Mouse (Mus musculus) midbrain, embryonic 13.5 days (tissue): ENCODE results near the gene Tmem30a. TPM values are rescaled to one million over a fixed set of nuclear protein-coding genes. Genes with fewer than 3 reads are reported as not detected.

Source experiments
- ATAC-seq: fragments of 200-750 bp; cut with Nextera tagmentation; 2 replicates; pipeline ENCODE4 v1.8.0; 2017; ENCODE audit warnings: mild to moderate bottlenecking, moderate TSS enrichment, moderate library complexity
- H3K27ac ChIP-seq: fragments of 300-500 bp; sonication (generic); 2 replicates; pipeline ENCODE4 v1.5.1; 2015; ENCODE audit warnings: inconsistent platforms, mild to moderate bottlenecking, moderate library complexity
- H3K27me3 ChIP-seq: fragments of 300-500 bp; sonication (generic); 2 replicates; pipeline ENCODE4 v1.6.1; 2015; ENCODE audit warnings: mild to moderate bottlenecking, inconsistent platforms
- H3K36me3 ChIP-seq: fragments of 300-500 bp; sonication (generic); 2 replicates; pipeline ENCODE4 v1.6.1; 2015; ENCODE audit warnings: mild to moderate bottlenecking, inconsistent platforms
- H3K4me1 ChIP-seq: fragments of 300-500 bp; sonication (generic); replicated peaks from 2 replicates; pipeline ENCODE4 v1.6.1; 2015; ENCODE audit warnings: inconsistent platforms
- H3K4me2 ChIP-seq: fragments of 300-500 bp; sonication (generic); replicated peaks from 2 replicates; pipeline ENCODE4 v1.6.1; 2015; ENCODE audit warnings: moderate library complexity, mild to moderate bottlenecking, inconsistent platforms
- H3K4me3 ChIP-seq: fragments of 300-500 bp; sonication (generic); replicated peaks from 2 replicates; pipeline ENCODE4 v1.5.1; 2015; ENCODE audit warnings: mild to moderate bottlenecking, inconsistent platforms
- H3K9ac ChIP-seq: fragments of 300-500 bp; sonication (generic); replicated peaks from 2 replicates; pipeline ENCODE4 v1.6.1; 2015; ENCODE audit warnings: mild to moderate bottlenecking, inconsistent platforms
- H3K9me3 ChIP-seq: fragments of 300-500 bp; sonication (generic); 2 replicates; pipeline ENCODE4 v1.6.1; 2016; ENCODE audit warnings: mild to moderate bottlenecking, inconsistent platforms
- WGBS: fragments of 180-500 bp; shearing (Covaris S2); methylation state at CpG from one replicate; pipeline ENCODE4 v1.1.7; 2015; 5-methylcytosine and 5-hydroxymethylcytosine counted together
- polyA plus RNA-seq: library from polyadenylated mRNA; unstranded; fragments of >200 nt; fragmentation: Nextera tagmentation; extraction: Ambion mirVana; gene quantifications from 2 replicates; pipeline ENCODE4 v1.2.1, GENCODE M21; 2015

The Tmem30a gene
- polyA plus RNA-seq, 1 experiment from 2014 or later: 109 TPM

GRCm38 (mm10) chr9:79735608-79736007 is 57.7 kb downstream of the Tmem30a start:
- H3K4me2 ChIP-seq: no peak overlapping the region
- no peak overlapping the region for H3K27ac ChIP-seq
- no peaks in the 10 kb centered on the region for H3K4me1 ChIP-seq
- no peak overlapping the region for H3K4me3 ChIP-seq
- ATAC-seq: no peak
- H3K36me3 ChIP-seq: no peaks in the 10 kb centered on the region
- 93% methylated on average over 6 of the region's 6 CpGs for WGBS
- no peaks in the 10 kb centered on the region for H3K9me3 ChIP-seq
- H3K9ac ChIP-seq: no peak overlapping the region
- H3K27me3 ChIP-seq: no peaks in the 10 kb centered on the region

DNA sequence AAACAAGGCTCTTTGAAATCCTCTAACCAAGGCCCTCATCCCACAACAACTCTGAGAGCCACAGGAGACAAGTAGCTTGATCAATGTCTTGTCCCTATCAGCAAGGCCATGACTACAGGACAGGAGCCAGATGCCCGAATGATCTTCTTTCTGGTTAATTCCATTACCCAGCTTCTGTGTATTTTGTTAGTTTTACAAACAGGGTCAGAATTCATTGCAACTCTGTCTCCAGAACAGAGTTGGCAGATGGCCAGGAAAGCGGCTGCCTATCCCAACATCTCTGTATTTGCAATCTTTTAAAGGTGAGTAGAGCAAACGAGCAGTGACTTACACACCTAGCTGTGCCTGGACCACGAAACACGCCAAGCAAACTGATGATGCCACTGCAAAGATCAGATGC is 63.0 kb downstream of the Tmem30a start:
- Histone ChIP-seq H3K4me3 (no peak overlapping the region), H3K4me1 (no peaks in the 10 kb centered on the region), H3K27ac (no peak overlapping the region), H3K9me3 (no peaks in the 10 kb centered on the region), H3K4me2 (no peak overlapping the region), H3K27me3 (no peaks in the 10 kb centered on the region), H3K36me3 (no peaks in the 10 kb centered on the region), H3K9ac (no peak overlapping the region)
- ATAC-seq: no peak
- whole genome bisulfite sequencing: 87% methylated on average over 5 of the region's 5 CpGs

- Histone ChIP-seq H3K9me3 (no peaks in the 10 kb centered on the region), H3K4me2 (no peak overlapping the region), H3K4me3 (no peak overlapping the region), H3K9ac (no peak overlapping the region), H3K27ac (no peak overlapping the region), H3K4me1 (peaks cover 26% of the 10 kb centered on the region), H3K36me3 (no peaks in the 10 kb centered on the region), H3K27me3 (peaks cover 37% of the 10 kb centered on the region)
- ATAC-seq: no peak
- 36% methylated on average over 5 of the region's 5 CpGs for WGBS
These were observed 70.2 kb downstream of the Tmem30a start for GRCm38 (mm10) chr9:79723090-79723489.

- ATAC-seq: no peak
- Histone ChIP-seq H3K4me3 (no peak overlapping the region), H3K27me3 (peaks cover 47% of the 10 kb centered on the region), H3K4me2 (no peak overlapping the region), H3K4me1 (peaks cover 37% of the 10 kb centered on the region), H3K9ac (no peak overlapping the region), H3K27ac (no peak overlapping the region), H3K9me3 (no peaks in the 10 kb centered on the region), H3K36me3 (no peaks in the 10 kb centered on the region)
- WGBS: 9% methylated on average over 9 of the region's 9 CpGs
These were observed 72.3 kb downstream of the Tmem30a start for GRCm38 (mm10) chr9:79721056-79721455.

DNA sequence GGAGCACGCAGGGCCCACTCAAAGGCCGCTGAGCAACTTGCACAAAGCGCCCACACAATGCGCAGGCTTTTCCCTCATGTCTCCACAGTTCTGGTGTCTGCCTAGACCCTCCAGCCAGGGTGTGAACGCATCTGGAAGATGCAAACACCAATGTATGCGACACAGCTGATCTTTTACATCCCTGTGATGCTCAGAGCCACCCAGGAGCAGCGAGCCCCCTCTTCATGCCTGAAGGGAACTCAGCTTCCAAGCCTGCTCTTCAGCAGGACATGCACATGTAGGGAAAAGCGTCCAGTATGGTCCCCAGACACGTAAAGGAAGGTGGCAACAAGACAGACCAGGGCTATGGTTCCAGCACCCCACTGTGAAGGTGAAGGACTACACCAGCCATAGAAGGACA is 73.2 kb downstream of the Tmem30a start:
- Histone ChIP-seq H3K27me3 (peaks cover 51% of the 10 kb centered on the region), H3K4me3 (0 out of 2 replicates have a peak overlapping the region, but pooled peaks have one; percentile 57), H3K27ac (no peak overlapping the region), H3K36me3 (no peaks in the 10 kb centered on the region), H3K9me3 (no peaks in the 10 kb centered on the region), H3K4me2 (peak overlapping the region; percentile 96; the same call in 1 of the 2 replicates), H3K9ac (no peak overlapping the region), H3K4me1 (peaks cover 37% of the 10 kb centered on the region)
- ATAC-seq: no peak
- WGBS: 25% methylated on average over 9 of the region's 9 CpGs

DNA sequence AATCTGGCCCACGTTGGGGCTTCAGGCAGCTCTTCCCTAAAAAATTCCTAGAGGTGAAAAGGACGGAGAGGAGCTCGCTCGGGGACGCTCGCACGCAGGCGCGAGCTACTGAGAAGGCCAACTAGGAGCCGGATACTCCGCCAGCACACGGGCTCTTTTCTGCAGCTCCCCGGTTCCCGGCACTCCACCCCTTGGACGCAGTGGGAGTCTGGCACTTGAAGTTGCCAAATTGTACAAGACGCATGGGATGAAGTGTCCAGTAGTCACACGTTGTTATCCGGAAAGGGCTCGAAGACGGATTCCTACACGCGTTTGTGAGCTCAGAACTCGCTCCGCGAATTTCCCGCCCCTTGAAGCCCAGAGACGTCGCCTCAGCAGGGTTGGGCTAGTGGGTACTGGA is 73.9 kb downstream of the Tmem30a start:
- no peak overlapping the region for H3K27ac ChIP-seq
- no peaks in the 10 kb centered on the region for H3K9me3 ChIP-seq
- peak; percentile 2; the same call in 1 of the 2 replicates for ATAC-seq
- peaks cover 54% of the 10 kb centered on the region for H3K27me3 ChIP-seq
- H3K4me2 ChIP-seq: peak overlapping the region; percentile 96
- H3K36me3 ChIP-seq: no peaks in the 10 kb centered on the region
- H3K4me1 ChIP-seq: peaks cover 44% of the 10 kb centered on the region
- WGBS: 1% methylated on average over 28 of the region's 28 CpGs
- H3K9ac ChIP-seq: peak overlapping the region; percentile 64; the same call in 1 of the 2 replicates
- H3K4me3 ChIP-seq: peak overlapping the region; percentile 57

Other genes starting within 250 kb of the Tmem30a start
- 3.0 and 4.1 TPM in 2 replicates for gene Col12a1, start 74.7 kb downstream of the Tmem30a start, polyA plus RNA-seq
- 773 and 803 TPM in 2 replicates for gene Cox7a2, start 33.6 kb downstream of the Tmem30a start, polyA plus RNA-seq
- 4.6 and 5.0 TPM in 2 replicates for gene Filip1, start 219.3 kb upstream of the Tmem30a start, polyA plus RNA-seq